Mouse (Mus musculus) forebrain, embryonic 13.5 days (tissue): ENCODE results near the gene Cs. TPM values are rescaled to one million over a fixed set of nuclear protein-coding genes. Genes with fewer than 3 reads are reported as not detected.

ENCODE experiments used
- ATAC-seq: fragments of 200-750 bp; cut with Nextera tagmentation; 2 replicates; pipeline ENCODE4 v1.8.0; 2017
- H3K27ac ChIP-seq: fragments of 300-500 bp; sonication (generic); 2 replicates; pipeline ENCODE4 v1.5.1; 2015; ENCODE audit warnings: inconsistent platforms, mild to moderate bottlenecking, moderate library complexity
- H3K27me3 ChIP-seq: fragments of 300-500 bp; sonication (generic); 2 replicates; pipeline ENCODE4 v1.6.1; 2015; ENCODE audit warnings: mild to moderate bottlenecking, inconsistent platforms
- H3K36me3 ChIP-seq: fragments of 300-500 bp; sonication (generic); 2 replicates; pipeline ENCODE4 v1.6.1; 2015; ENCODE audit warnings: mild to moderate bottlenecking, inconsistent platforms; ENCODE audit not compliant: poor library complexity, severe bottlenecking
- H3K4me1 ChIP-seq: fragments of 300-500 bp; sonication (generic); 2 replicates; pipeline ENCODE4 v1.6.1; 2015; ENCODE audit warnings: inconsistent platforms
- H3K4me2 ChIP-seq: fragments of 300-500 bp; sonication (generic); 2 replicates; pipeline ENCODE4 v1.6.1; 2015; ENCODE audit warnings: inconsistent platforms, mild to moderate bottlenecking, moderate library complexity
- H3K4me3 ChIP-seq: fragments of 300-500 bp; sonication (generic); 2 replicates; pipeline ENCODE4 v1.5.1; 2015; ENCODE audit warnings: mild to moderate bottlenecking, inconsistent platforms
- H3K9ac ChIP-seq: fragments of 300-500 bp; sonication (generic); 2 replicates; pipeline ENCODE4 v1.6.1; 2015; ENCODE audit warnings: mild to moderate bottlenecking, inconsistent platforms
- H3K9me3 ChIP-seq: fragments of 300-500 bp; sonication (generic); replicated peaks from 2 replicates; pipeline ENCODE4 v1.6.1; 2016; ENCODE audit warnings: inconsistent platforms
- WGBS: fragments of 180-500 bp; shearing (Covaris S2); methylation state at CpG from one replicate; pipeline ENCODE4 v1.1.7; 2015; 5-methylcytosine and 5-hydroxymethylcytosine counted together
- polyA plus RNA-seq: library from polyadenylated mRNA; unstranded; fragments of >200 nt; fragmentation: Nextera tagmentation; extraction: Ambion mirVana; gene quantifications from 2 replicates; pipeline ENCODE4 v1.2.1, GENCODE M21; 2015

Cs gene
- polyA plus RNA-seq, 1 experiment from 2014 or later, result 212 TPM

DNA sequence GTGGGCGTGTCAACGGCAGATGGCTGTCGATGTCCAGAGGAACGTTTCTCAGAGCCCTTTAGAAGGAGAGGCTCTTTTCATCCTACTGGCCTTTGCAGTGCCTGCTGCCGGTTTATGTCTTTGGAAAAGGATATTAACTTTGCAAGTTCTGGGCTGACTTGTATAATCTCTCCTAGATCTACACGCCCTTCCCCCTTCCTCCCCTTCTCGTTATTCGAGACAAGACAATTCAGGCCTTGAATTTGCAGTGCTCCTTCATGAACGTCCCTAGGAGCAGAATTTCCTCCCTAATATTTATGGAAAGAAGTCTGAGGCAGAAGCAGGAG, 31.6 kb downstream of the Cs start:
- Histone ChIP-seq H3K9ac (peak overlapping the region; percentile 79), H3K4me3 (peak overlapping the region; percentile 70), H3K27me3 (no peaks in the 10 kb centered on the region), H3K27ac (peak overlapping the region; percentile 96), H3K4me2 (peak overlapping the region; percentile 86), H3K36me3 (peaks cover 17% of the 10 kb centered on the region), H3K4me1 (peaks cover 20% of the 10 kb centered on the region), H3K9me3 (no peaks in the 10 kb centered on the region)
- 4% methylated on average over 9 of the region's 9 CpGs for WGBS
- no peak for ATAC-seq

DNA sequence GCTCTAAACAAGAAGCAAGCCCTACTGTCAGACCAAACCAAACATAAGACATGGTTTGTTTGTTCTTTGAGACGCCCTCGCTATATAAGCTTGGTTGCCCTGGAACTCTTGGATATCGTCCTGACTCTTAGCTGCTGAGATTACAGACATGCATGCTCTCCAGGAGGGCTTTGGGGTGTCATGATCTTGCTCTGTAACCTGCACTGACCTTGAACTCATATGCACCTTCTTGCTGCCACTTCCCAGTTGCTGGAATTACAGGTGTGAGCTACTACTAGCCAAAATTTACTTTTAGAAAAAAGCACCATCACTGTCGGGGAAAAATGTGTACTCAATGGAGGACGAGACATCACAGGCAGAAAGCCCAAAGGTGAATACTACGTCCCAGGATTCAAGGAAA, 32.1 kb downstream of the Cs start:
- no peak for ATAC-seq
- Histone ChIP-seq H3K9ac (peak overlapping the region; percentile 79), H3K4me1 (peaks cover 20% of the 10 kb centered on the region), H3K9me3 (no peaks in the 10 kb centered on the region), H3K27me3 (no peaks in the 10 kb centered on the region), H3K27ac (peak overlapping the region; percentile 96), H3K4me3 (peak overlapping the region; percentile 70), H3K4me2 (peak overlapping the region; percentile 86), H3K36me3 (peaks cover 13% of the 10 kb centered on the region)
- WGBS, result 84% methylated on average over 6 of the region's 6 CpGs

DNA sequence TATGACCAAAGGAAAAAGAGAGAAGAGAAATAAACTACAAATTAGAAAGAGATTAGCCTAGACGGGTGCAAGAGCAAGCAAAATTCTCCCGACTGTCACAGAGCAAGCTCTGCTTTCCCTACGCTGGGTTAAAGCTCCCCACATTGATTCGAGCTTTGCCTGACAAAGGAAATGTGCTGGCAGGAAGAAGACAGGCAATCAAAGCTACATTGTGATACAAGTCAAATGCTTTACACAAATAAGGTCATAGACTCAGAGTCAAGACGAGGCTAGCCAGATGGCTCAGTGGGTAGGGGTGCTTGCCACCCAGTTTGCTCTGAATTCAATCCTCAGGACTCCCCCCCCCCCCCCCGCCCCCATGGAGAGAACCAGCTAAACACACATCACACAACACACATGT, 32.5 kb downstream of the Cs start:
- ATAC-seq, result no peak
- no peak overlapping the region for H3K9ac ChIP-seq
- no peaks in the 10 kb centered on the region for H3K27me3 ChIP-seq
- H3K4me1 ChIP-seq, result peaks cover 20% of the 10 kb centered on the region
- no peak overlapping the region for H3K4me2 ChIP-seq
- H3K36me3 ChIP-seq, result peaks cover 10% of the 10 kb centered on the region
- no peaks in the 10 kb centered on the region for H3K9me3 ChIP-seq
- H3K27ac ChIP-seq, result no peak overlapping the region
- 63% methylated on average over 5 of the region's 6 CpGs for WGBS
- no peak overlapping the region for H3K4me3 ChIP-seq

GRCm38 (mm10) chr10:128370601-128371000, 33.1 kb downstream of the Cs start:
- no peak overlapping the region for H3K4me2 ChIP-seq
- H3K9me3 ChIP-seq, result no peaks in the 10 kb centered on the region
- no peaks in the 10 kb centered on the region for H3K27me3 ChIP-seq
- peaks cover 4% of the 10 kb centered on the region for H3K36me3 ChIP-seq
- no peak overlapping the region for H3K9ac ChIP-seq
- WGBS, result 56% methylated on average over 4 of the region's 4 CpGs
- H3K4me1 ChIP-seq, result peaks cover 20% of the 10 kb centered on the region
- no peak overlapping the region for H3K4me3 ChIP-seq
- H3K27ac ChIP-seq, result no peak overlapping the region
- ATAC-seq, result no peak

- 79% methylated on average over 5 of the region's 5 CpGs for WGBS
- H3K4me3 ChIP-seq, result no peak overlapping the region
- no peak overlapping the region for H3K9ac ChIP-seq
- H3K27me3 ChIP-seq, result no peaks in the 10 kb centered on the region
- peaks cover 27% of the 10 kb centered on the region for H3K4me1 ChIP-seq
- no peak overlapping the region for H3K27ac ChIP-seq
- no peak for ATAC-seq
- H3K4me2 ChIP-seq, result no peak overlapping the region
- no peaks in the 10 kb centered on the region for H3K36me3 ChIP-seq
- H3K9me3 ChIP-seq, result no peaks in the 10 kb centered on the region
Observed at GRCm38 (mm10) chr10:128372142-128372541, 34.6 kb downstream of the Cs start.

GRCm38 (mm10) chr10:128372989-128373748, 35.6 kb downstream of the Cs start:
- peaks cover 21% of the 10 kb centered on the region for H3K4me1 ChIP-seq
- no peak for ATAC-seq
- no peaks in the 10 kb centered on the region for H3K9me3 ChIP-seq
- H3K4me3 ChIP-seq, result no peak overlapping the region
- no peaks in the 10 kb centered on the region for H3K27me3 ChIP-seq
- no peaks in the 10 kb centered on the region; the same call in 1 of the 2 replicates for H3K36me3 ChIP-seq
- no peak overlapping the region for H3K9ac ChIP-seq
- WGBS, result 89% methylated on average over 6 of the region's 6 CpGs
- H3K27ac ChIP-seq, result no peak overlapping the region
- H3K4me2 ChIP-seq, result no peak overlapping the region

DNA sequence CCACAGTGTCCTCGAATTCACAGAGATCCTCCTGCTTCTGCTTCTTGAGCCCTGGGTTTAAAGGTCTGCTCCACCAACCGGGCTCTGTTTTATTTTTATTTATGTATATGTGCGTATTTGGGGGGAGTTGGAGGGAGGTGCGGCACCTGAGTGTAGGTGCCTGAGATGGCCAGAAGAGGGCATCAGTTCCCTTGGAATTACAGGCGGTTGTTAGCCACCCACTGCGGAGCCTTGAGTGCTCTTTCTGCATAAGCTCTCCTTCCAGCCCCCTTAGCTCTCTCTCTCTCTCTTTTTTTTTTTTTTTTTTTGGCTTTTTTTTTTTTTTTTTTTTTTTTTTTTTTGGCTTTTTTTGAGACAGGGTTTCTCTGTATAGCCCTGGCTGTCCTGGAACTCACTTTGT, 36.9 kb downstream of the Cs start:
- Histone ChIP-seq H3K9me3 (no peaks in the 10 kb centered on the region), H3K4me3 (no peak overlapping the region), H3K4me1 (peaks cover 30% of the 10 kb centered on the region), H3K4me2 (no peak overlapping the region), H3K36me3 (peaks cover 10% of the 10 kb centered on the region), H3K27me3 (no peaks in the 10 kb centered on the region), H3K9ac (no peak overlapping the region), H3K27ac (no peak overlapping the region)
- WGBS, result 77% methylated on average over 6 of the region's 6 CpGs
- no peak for ATAC-seq

GRCm38 (mm10) chr10:128376099-128376454, 38.5 kb downstream of the Cs start:
- no peaks in the 10 kb centered on the region for H3K9me3 ChIP-seq
- no peak for ATAC-seq
- peak overlapping the region; percentile 97 for H3K4me3 ChIP-seq
- 34% methylated on average over 4 of the region's 4 CpGs for WGBS
- H3K4me1 ChIP-seq, result peaks cover 27% of the 10 kb centered on the region
- peak overlapping the region; percentile 99 for H3K9ac ChIP-seq
- H3K4me2 ChIP-seq, result peak overlapping the region; percentile 75
- peaks cover 27% of the 10 kb centered on the region for H3K36me3 ChIP-seq
- peak overlapping the region; percentile 94 for H3K27ac ChIP-seq
- no peaks in the 10 kb centered on the region for H3K27me3 ChIP-seq

DNA sequence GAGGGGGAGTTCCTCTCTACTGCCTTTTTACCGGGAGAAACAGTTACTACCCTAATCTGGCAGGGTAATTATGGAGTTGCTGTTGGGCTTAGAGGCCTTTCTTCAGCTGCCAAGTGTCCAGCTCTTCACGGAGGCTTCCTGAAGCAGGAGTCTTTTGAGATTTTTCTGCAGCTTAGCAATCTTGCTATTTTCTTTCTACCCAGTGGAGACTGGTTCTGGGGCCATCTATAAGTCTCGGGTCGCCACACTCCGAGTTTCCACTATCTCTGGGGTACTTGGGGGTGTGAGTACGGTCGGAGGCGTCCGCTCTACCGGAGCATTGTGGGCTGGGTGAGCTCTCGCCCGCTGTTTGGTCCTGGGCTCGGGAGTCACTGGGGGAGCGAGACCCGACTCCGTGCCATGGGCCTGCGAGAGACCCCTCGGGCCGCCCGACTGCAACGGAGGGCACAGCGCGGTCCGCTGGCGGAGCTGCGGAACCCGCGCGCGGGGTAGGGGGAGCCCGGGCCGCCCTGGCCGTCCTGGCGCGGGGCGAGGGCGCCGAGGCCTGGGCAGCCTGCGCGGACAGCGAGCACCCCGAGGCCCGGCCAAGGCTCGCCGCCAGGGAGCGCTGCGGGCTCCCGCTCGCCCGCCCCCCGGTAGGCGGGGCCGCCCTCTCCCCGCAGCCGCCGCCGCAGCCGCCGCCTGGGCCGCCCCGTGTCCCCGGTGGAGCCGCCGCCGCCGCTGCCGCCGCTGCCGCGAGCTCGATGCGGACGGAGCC, 39.1 kb downstream of the Cs start, which contains the start of gene Ankrd52:
TSS of gene Ankrd52 (plus strand) at position 661 of the 757 bp plus-strand sequence.
- under 1% methylated on average over 56 of the region's 73 CpGs for WGBS

GRCm38 (mm10) chr10:128377222-128377939, 39.8 kb downstream of the Cs start:
- under 1% methylated on average over 31 of the region's 47 CpGs for WGBS
- peak overlapping the region; percentile 94 for H3K27ac ChIP-seq
- peaks cover 40% of the 10 kb centered on the region for H3K36me3 ChIP-seq
- no peaks in the 10 kb centered on the region for H3K27me3 ChIP-seq
- H3K9me3 ChIP-seq, result no peaks in the 10 kb centered on the region
- H3K4me3 ChIP-seq, result peak overlapping the region; percentile 97
- H3K4me2 ChIP-seq, result peak overlapping the region; percentile 75
- H3K4me1 ChIP-seq, result peaks cover 27% of the 10 kb centered on the region
- ATAC-seq, result peak; percentile 52
- H3K9ac ChIP-seq, result peak overlapping the region; percentile 99

More for the DNA sequence above, 39.1 kb downstream of the Cs start, which contains the start of gene Ankrd52:
- peak; percentile 93 for ATAC-seq
- H3K27me3 ChIP-seq, result no peaks in the 10 kb centered on the region
- H3K4me2 ChIP-seq, result peak within 1 kb of the TSS; percentile 75
- peak within 1 kb of the TSS; percentile 99 for H3K9ac ChIP-seq
- no peaks in the 10 kb centered on the region for H3K9me3 ChIP-seq
- peaks cover 27% of the 10 kb centered on the region for H3K4me1 ChIP-seq
- peak within 1 kb of the TSS; percentile 97 for H3K4me3 ChIP-seq
- H3K27ac ChIP-seq, result peak within 1 kb of the TSS; percentile 94
- peaks cover 32% of the 10 kb centered on the region for H3K36me3 ChIP-seq

- peak overlapping the region; percentile 75 for H3K4me2 ChIP-seq
- peak overlapping the region; percentile 99 for H3K9ac ChIP-seq
- H3K27me3 ChIP-seq, result no peaks in the 10 kb centered on the region
- peaks cover 46% of the 10 kb centered on the region for H3K36me3 ChIP-seq
- ATAC-seq, result no peak
- 49% methylated on average over 14 of the region's 14 CpGs for WGBS
- peaks cover 27% of the 10 kb centered on the region for H3K4me1 ChIP-seq
- H3K9me3 ChIP-seq, result no peaks in the 10 kb centered on the region
- H3K27ac ChIP-seq, result peak overlapping the region; percentile 94
- H3K4me3 ChIP-seq, result peak overlapping the region; percentile 97
Observed at GRCm38 (mm10) chr10:128377940-128378448, 40.5 kb downstream of the Cs start.

DNA sequence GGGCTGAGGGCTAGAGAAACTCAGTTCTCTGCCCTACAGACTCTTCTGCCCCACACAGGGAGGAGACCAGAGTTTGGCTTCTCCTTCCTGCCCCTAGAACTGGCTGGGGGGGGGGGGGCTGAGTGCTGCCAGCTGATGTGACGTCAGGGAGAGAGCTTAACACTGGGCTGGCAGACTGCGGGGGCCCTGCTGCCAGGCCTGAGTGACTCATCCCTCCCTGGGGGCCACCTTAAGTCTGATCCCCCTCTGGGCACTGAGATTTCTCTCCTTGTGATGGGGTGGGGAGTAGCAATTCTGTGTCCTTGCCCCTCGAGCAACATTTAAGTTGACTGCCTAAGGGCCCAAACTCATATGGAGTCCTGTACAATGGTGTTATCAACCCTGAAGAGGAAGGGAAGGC, 40.9 kb downstream of the Cs start:
- no peak for ATAC-seq
- Histone ChIP-seq H3K4me2 (peak overlapping the region; percentile 75), H3K9me3 (no peaks in the 10 kb centered on the region), H3K27me3 (no peaks in the 10 kb centered on the region), H3K36me3 (peaks cover 50% of the 10 kb centered on the region), H3K4me1 (peaks cover 27% of the 10 kb centered on the region), H3K9ac (peak overlapping the region; percentile 99), H3K27ac (no peak overlapping the region), H3K4me3 (peak overlapping the region; percentile 97)
- 70% methylated on average over 3 of the region's 3 CpGs for WGBS
